Mouse (Mus musculus): ENCODE results near the gene Tmprss7.
A peak's percentile ranks its signal among the peaks of the same experiment; 100 is the strongest.

Tmprss7 gene

GRCm38 (mm10) chr16:45693558-45693957 is at the start of gene Tmprss7:
Tmprss7 (minus strand) TSS chr16:45693658.
- no peak for DNase-seq

DNA sequence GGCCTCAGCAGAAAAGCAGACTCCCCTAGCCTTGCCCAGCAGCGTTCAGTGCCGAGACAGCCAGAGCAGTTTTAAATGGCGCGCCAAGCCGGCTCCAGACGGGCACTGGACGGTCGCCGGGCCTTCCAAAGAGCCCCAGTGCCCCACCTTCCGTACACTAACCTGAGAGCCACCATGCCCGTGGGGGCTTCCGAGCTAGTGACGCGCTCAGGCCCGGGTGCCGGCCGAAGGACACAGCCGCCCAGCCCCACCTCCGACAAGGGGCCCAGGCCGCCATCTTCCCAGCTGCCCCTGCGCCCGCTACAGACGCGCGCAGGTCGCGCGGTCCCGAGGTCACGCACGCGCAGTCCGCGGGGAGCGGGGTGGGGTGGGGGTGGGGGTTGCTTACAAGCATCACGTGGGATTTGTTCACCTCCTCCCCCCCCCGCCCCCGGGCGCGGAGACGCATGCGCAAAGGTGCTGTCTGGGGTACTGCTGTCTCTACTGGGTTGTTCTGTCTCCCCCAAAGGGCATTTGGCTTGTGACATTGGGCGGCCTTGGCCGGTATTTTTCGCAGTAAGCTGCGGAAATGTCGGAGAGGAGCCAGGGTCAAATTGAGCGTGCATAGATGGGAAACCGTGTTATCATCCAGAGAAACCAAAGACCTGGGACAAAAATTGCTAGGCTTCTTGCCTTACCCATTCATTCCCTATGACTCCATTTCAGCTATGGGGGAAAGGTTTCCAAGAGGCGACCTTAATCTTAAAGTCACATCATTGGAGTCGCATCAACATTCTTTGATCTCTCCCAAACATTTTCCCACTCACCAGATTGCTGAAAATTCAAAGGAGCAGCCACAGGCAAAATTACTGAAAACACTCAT is 49.4 kb upstream of the Tmprss7 start, which contains the start of gene Abhd10:
Gene Abhd10, minus strand, starts transcription at position 341 of the 862 bp plus-strand sequence.
- peak; percentile 96 to 98 for DNase-seq

DNA sequence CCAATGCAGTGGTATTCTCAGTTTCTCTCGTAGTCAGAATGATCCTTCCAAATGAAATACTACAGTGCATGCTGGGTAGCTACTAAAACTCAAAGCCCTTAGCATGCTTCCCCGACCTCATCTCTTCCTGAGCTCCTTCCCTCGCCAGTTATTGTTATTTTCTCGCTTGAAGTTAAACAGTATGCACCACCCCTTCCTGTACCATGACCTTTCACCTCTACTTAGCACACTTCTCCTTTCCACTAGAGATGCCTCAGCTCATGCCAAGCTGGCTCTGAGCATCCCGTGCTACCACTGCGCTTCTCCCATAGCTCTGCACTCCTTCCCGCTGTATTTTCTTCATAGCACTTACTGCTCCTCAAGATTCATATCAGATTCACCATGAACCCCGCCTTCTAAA is 44.4 kb upstream of the Tmprss7 start:
- DNase-seq: no peak

- DNase-seq: no peak
These were observed 43.3 kb upstream of the Tmprss7 start for GRCm38 (mm10) chr16:45736724-45737123.

DNA sequence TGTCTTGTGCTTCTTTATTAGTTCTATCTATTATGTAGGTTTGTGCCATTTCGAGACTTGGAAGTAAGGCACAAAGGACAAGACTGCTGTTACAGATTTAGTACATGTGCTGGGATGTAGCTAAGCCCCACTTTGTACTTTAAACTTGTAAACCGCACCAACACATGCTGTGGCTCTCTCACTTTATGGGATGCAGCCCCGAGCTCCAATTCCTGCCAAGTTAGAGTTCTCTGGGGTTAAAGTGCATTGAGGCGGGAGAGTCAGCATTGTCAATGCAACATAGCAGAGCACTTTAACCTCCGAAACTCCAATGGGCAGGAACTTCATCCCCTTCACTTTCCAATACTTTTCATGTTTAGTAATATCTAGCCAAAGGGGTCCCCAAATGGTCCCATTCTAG is 35.7 kb upstream of the Tmprss7 start:
- DNase-seq: no peak

- peak; percentile 65 to 72 for DNase-seq
These were observed 31.3 kb upstream of the Tmprss7 start for GRCm38 (mm10) chr16:45724742-45725102.

DNA sequence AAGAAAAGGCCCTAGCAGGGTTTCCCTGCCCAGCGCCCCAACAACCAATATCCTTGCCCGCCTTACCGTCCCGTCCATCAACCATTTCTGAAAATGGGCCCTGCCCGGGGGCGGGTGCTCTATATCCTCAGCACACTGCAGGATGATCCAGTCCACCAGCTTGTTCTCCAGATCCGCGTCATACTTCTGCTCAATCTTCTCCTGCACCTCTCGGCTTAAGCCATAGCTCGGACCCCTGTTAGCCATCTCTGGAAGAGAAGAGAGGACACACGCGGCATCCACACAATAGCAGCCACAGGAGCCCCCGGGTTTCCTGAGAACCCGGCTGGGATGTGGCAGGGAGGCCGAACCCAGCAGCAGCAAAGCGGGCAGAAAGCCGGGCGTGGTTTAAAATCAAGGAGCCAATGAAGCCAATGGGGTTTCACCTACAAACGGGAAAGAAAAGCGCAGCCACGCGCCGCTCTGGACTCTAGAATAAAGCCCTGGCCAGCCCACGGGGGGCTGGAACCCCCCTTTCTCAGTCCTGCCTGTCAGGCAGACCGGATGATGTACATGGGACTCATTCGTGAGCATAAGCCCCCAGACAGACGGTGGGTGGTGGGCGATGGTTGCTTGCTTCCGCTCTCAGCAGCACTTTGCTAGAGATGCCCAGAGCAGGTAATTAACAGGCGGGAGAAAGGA is 30.7 kb upstream of the Tmprss7 start, which contains the start of gene Tagln3:
Gene Tagln3, minus strand, starts transcription at position 548 of the 681 bp plus-strand sequence.
- peak; percentile 83 to 84 for DNase-seq

DNA sequence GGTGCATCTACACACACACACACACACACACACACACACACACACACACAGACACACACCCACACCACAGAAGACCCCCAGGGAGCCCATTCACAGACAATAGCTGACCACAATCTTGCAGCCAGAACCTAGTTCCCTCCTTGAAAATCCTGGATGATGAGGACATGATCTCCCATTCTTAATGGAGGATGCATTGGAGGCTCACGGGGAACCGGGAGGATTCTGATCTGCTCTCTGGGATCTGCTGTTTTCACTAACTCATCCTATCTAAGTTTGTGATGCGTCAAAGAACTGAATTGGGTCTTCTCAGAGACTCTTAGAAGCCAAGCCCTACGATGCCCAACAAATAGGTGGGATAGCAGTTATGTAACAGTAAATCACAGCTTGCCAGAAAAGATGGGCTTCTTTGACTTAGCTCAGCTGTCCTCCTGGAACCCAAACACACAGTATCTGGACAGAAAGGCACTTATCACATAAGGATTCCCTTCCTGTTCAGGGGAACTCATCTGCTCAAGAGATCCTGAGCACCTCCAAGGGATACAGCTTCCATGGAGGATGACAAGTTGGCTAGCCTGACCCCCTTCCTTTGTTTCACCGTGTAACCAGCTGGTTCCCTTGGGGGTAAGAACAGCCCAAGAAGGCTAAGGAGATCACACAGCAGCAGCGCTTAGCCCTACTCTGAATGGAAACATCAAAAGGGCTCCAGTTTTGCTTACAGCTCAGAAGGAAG is 29.9 kb upstream of the Tmprss7 start:
- peak; percentile 39 to 61 for DNase-seq

- peak; percentile 62 to 64 for DNase-seq
These were observed 29.0 kb upstream of the Tmprss7 start for GRCm38 (mm10) chr16:45722460-45722951.

DNA sequence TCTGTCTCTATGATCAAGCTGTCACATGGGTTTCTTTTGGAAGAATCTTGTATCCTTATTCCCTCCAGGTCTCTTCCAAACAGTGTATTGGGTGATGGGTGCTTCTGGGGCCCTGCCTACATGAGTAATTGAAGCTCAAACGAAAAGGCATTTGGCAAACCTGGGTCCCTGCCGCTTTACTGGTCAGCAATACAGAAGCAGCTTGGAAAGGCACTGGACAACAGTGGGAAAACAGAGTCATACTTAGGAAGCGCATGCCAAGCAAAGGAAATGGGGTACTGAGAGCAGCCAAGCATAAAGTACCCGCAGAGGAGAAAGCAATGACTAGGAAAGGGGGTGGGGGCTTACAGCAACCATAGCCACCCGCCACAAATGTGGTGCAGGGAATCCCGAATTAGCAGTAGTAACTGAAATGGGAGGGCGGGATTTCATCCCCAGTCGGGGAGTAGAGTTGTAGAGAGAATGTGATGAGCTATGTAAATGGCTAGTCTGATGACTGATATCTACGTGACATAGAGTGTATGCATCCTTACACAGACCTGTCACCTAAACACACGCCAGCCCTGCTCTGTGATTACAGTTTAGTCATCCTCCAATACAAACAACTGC is 26.7 kb upstream of the Tmprss7 start:
- DNase-seq: peak; percentile 59 to 60

GRCm38 (mm10) chr16:45718296-45718695 is 24.8 kb upstream of the Tmprss7 start:
- no peak for DNase-seq

- no peak for DNase-seq
These were observed 21.2 kb upstream of the Tmprss7 start for GRCm38 (mm10) chr16:45714489-45715150.

DNA sequence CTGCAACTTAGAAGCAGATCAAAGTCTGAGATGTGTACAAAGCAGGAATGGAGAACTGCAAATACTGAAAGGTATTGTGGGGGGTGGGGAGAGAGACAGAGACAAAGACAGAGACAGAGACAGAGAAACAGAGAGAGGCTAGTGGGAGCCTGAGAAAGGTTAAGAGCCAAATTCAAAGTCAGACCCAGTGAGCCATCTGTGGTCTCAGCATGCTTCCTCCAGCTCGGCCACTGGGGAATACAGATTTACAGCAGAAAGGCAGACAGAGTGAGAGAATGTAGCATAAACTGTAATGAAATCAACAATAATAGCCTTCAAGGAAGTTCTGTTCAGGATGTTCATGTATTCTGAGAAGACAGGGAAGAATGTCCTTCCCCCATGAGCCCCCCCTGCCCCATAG is 20.4 kb upstream of the Tmprss7 start:
- peak; percentile 32 to 40 for DNase-seq

GRCm38 (mm10) chr16:45713261-45713660 is 19.8 kb upstream of the Tmprss7 start:
- DNase-seq: no peak

GRCm38 (mm10) chr16:45711263-45711662 is 17.8 kb upstream of the Tmprss7 start:
- peak; percentile 42 to 55 for DNase-seq

GRCm38 (mm10) chr16:45699301-45699700 is 5.8 kb upstream of the Tmprss7 start:
- DNase-seq: no peak

DNA sequence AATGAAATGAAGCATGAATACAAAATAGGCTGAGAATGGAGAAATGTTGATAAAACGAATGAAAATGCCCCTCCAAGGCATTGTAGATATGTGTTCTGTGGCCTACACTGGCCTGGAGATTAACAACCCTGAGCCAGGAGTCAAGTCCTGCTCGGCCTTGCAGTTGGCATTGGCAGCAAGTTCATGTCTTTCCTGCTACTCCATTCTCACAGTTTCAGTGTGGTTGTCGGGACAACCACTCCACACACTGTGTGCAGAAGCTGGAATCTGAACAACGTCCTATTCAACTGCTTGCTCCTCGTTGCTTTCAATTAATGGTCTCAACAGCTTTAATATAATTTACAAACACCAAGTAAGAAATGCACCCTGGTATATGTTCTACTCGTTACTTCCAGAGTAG is 4.5 kb upstream of the Tmprss7 start:
- DNase-seq: no peak

- peak; percentile 48 to 55 for DNase-seq
These were observed 2.1 kb upstream of the Tmprss7 start for GRCm38 (mm10) chr16:45695445-45696160.

DNA sequence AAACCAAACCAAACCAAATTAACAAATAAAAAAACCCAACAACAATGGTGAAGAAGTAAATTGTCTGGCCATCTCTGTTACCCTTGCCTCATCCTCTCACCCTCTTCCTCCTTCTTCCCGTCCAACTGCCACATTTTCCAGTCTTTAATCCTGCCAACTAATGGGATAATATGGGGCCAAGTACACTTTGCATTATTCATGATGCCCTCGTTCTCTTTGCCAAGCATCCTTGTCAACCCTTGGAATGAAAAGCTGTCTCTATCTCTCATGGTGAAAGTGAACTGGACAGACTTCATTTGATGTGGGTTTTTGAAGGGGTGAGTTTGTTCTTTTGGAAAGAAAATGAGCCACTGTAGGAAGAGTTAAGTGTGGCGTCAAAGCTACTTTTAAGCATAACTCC is 607 bp downstream of the Tmprss7 start:
- no peak for DNase-seq

GRCm38 (mm10) chr16:45690178-45690577 is 3.3 kb downstream of the Tmprss7 start:
- no peak for DNase-seq

DNA sequence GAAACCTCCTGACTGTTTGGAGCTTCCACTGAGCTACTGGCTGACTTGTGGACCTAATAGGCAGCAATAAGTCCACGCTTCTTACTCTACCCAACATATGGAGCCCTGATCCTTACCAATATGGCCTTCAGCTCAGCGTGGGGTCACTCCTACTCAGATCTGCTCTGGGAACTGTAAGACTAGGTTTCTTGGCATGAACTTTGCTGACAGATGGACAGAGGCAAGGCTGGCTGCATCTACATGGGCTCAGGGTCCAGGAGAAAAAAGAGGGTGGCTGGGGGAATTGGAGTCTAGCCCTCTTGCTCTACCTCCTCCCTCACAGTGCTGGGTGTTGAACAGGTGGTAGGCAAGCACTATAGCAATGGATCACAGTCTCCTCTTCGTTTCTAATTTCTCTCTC is 6.6 kb downstream of the Tmprss7 start:
- peak; percentile 76 to 86 for DNase-seq
